ENCODE assay signal across 8 mouse cellular contexts in the genomic region with DNA sequence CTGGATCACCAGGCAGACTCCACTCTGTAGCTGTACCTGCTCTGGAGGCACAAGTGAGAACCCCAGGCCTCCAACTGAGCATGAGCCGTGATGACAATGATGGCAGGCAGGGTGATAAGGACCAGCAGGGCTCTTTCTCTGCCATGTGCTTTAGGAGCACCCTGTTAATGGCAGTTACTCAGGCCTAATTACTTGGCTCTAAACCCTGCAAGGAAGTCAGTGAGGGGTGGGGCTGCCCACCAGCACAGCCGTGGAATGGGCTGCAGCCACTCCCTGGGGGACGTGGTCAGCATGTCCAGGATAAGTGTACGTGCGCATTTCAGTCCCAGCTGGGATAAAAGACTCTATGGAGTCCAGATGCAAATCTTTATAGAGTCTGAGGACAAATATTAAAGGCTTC. TPM values are rescaled to one million over a fixed set of nuclear protein-coding genes. Genes with fewer than 3 reads are reported as not detected.
DNase-seq lines count a peak whose midpoint lies in the region; ATAC-seq and TF ChIP-seq lines count a peak whose summit lies in the region.

No protein-coding gene starts in this region.

- ATAC-seq in heart, embryonic 15.5 days (replicated peaks; ENCODE audit: insufficient number of reproducible peaks, insufficient read depth, low FRiP score, low read depth): no peak
- no peak for ATAC-seq in liver, embryonic 13.5 days (ENCODE audit: low read depth)
- no peak for ATAC-seq in granulocyte monocyte progenitor cell, adult 5-6 weeks (replicated peaks; ENCODE audit: poor library complexity, severe bottlenecking)

- peaks cover 91% of the 10 kb centered on the region for H3K27me3 ChIP-seq in heart, embryonic 15.5 days
- peaks cover 82% of the 10 kb centered on the region for H3K27me3 ChIP-seq in liver, embryonic 13.5 days

- TF ChIP-seq CTCF in gastrocnemius, adult 2 months (IDR thresholded peaks at IDR 0.05): no peak
- TF ChIP-seq CTCF in brain, embryonic 14.5 days (IDR thresholded peaks at IDR 0.05; ENCODE audit: borderline replicate concordance, extremely low read depth, insufficient read depth, insufficient read length): no peak

- H3K4me1 ChIP-seq in heart, embryonic 15.5 days (replicated peaks): peaks cover 8% of the 10 kb centered on the region
- H3K4me1 ChIP-seq in liver, embryonic 13.5 days (replicated peaks): peaks cover 28% of the 10 kb centered on the region

- no peaks in the 10 kb centered on the region for H3K9me3 ChIP-seq in heart, embryonic 15.5 days (replicated peaks)
- H3K9me3 ChIP-seq in liver, embryonic 13.5 days (replicated peaks): no peaks in the 10 kb centered on the region

- intact Hi-C loops in gastrocnemius, adult 2 months (cut with DNase I): no loop called here

- 16% methylated on average over 5 of the region's 5 CpGs for WGBS in heart, embryonic 15.5 days
- 26% methylated on average over 5 of the region's 5 CpGs for WGBS in liver, embryonic 13.5 days (ENCODE audit: insufficient replicate concordance)

- H3K4me3 ChIP-seq in gastrocnemius, adult 2 months: peak overlapping the region; percentile 39
- H3K4me3 ChIP-seq in heart, embryonic 15.5 days: peak overlapping the region; percentile 68
- peak overlapping the region; percentile 30 for H3K4me3 ChIP-seq in liver, embryonic 13.5 days (replicated peaks)

- TF ChIP-seq POLR2A in brain, embryonic 14.5 days (IDR thresholded peaks at IDR 0.05; ENCODE audit: borderline replicate concordance, extremely low read depth, insufficient read depth, insufficient read length, poor library complexity, severe bottlenecking): no peak

- no peak for DNase-seq in gastrocnemius, adult 2 months
- no peak for DNase-seq in gastrocnemius, adult 8-10 months (ENCODE audit: low spot score in 2 of 2)
- DNase-seq in brain, embryonic 14.5 days (ENCODE audit: low read depth): peak; percentile 34
- no peak for DNase-seq in liver, embryonic 13.5 days
- no peak for DNase-seq in layer of hippocampus, adult 9-10 months (ENCODE audit: low spot score)
- no peak for DNase-seq in B cell, adult 2 months

- H3K27ac ChIP-seq in gastrocnemius, adult 2 months: peak overlapping the region; percentile 59
- H3K27ac ChIP-seq in heart, embryonic 15.5 days: peak overlapping the region; percentile 50
- no peak overlapping the region for H3K27ac ChIP-seq in liver, embryonic 13.5 days

- H3K36me3 ChIP-seq in heart, embryonic 15.5 days: peaks cover 10% of the 10 kb centered on the region
- peaks cover 16% of the 10 kb centered on the region for H3K36me3 ChIP-seq in liver, embryonic 13.5 days

- peak overlapping the region; percentile 36 for H3K9ac ChIP-seq in heart, embryonic 15.5 days
- H3K9ac ChIP-seq in liver, embryonic 13.5 days: peak overlapping the region; percentile 12; the same call in 1 of the 2 replicates

- H3K4me2 ChIP-seq in heart, embryonic 15.5 days: peak overlapping the region; percentile 65
- peak overlapping the region; percentile 42 for H3K4me2 ChIP-seq in liver, embryonic 13.5 days

RNA-seq across cellular contexts. Expression of a gene that starts 5.7 kb away (rescaled TPM):
- total RNA-seq in gastrocnemius, adult 2 months (2021): 10 to 100 TPM; 27.9 to 59.3 TPM
- total RNA-seq in gastrocnemius, adult 8-10 months (2022): 10 to 100 TPM; 17.0 to 28.7 (median 26.4) TPM
- 128 and 146 TPM in 2 replicates for polyA plus RNA-seq in brain, embryonic 14.5 days (2012; rRNA removed)
- polyA plus RNA-seq in heart, embryonic 15.5 days (2015; fragmentation: Nextera tagmentation; extraction: Ambion mirVana): 503 and 529 TPM in 2 replicates
- polyA plus RNA-seq in liver, embryonic 13.5 days (2015; fragmentation: Nextera tagmentation; extraction: Ambion mirVana): 115 and 156 TPM in 2 replicates
- 11.2 and 20.5 TPM in 2 replicates for total RNA-seq in granulocyte monocyte progenitor cell, adult 5-6 weeks (2014; fragmentation: Nextera tagmentation)
- 7.2 and 8.4 TPM in 2 replicates for total RNA-seq in granulocyte monocyte progenitor cell, adult 5-6 weeks (2017)
